Mouse (Mus musculus) heart, adult 2 months (tissue): ENCODE results near the gene Ifngr1. TPM values are rescaled to one million over a fixed set of nuclear protein-coding genes. Genes with fewer than 3 reads are reported as not detected.

Experiments used
- DNase-seq, 2 experiments: peaks; one replicate each; pipeline ENCODE4 v3.0.0; 2021
- H3K27ac ChIP-seq: fragments of 200-600 bp; 2 replicates; pipeline ENCODE4 v1.8.1; 2022
- H3K27me3 ChIP-seq: fragments of 200-500 bp; 2 replicates; pipeline ENCODE4 v1.6.1; 2012; ENCODE audit warnings: mild to moderate bottlenecking, low read length, inconsistent platforms, mixed read lengths; ENCODE audit not compliant: control insufficient read depth, insufficient read depth
- H3K36me3 ChIP-seq: fragments of 200-500 bp; 2 replicates; pipeline ENCODE4 v1.6.1; 2012; ENCODE audit warnings: low read length, inconsistent platforms; ENCODE audit not compliant: control insufficient read depth, insufficient read depth
- H3K4me1 ChIP-seq: fragments of 200-500 bp; 2 replicates; pipeline ENCODE4 v1.6.1; 2011; ENCODE audit warnings: low read length; ENCODE audit not compliant: control insufficient read depth, insufficient read depth
- H3K4me3 ChIP-seq: fragments of 200-600 bp; 2 replicates; pipeline ENCODE4 v1.8.1; 2022
- H3K79me2 ChIP-seq: fragments of 200-500 bp; replicated peaks from 2 replicates; pipeline ENCODE4 v1.6.1; 2012; ENCODE audit warnings: mild to moderate bottlenecking, inconsistent platforms, low read length, moderate library complexity, mixed read lengths; ENCODE audit not compliant: control insufficient read depth, insufficient read depth
- H3K9ac ChIP-seq: fragments of 200-500 bp; 2 replicates; pipeline ENCODE4 v1.6.1; 2012; ENCODE audit warnings: low read depth, mild to moderate bottlenecking, control low read depth, inconsistent platforms, low read length, mixed read lengths
- CTCF ChIP-seq: fragments of 200-600 bp; IDR thresholded peaks from 2 replicates; pipeline ENCODE4 v1.8.1; 2022; ENCODE audit warnings: antibody characterized with exemption, mild to moderate bottlenecking, moderate library complexity
- EP300 ChIP-seq: fragments of 200-500 bp; IDR thresholded peaks from 2 replicates; pipeline ENCODE4 v1.6.1; 2011; ENCODE audit warnings: low read depth, low read length, control low read depth; ENCODE audit not compliant: insufficient read depth
- POLR2A ChIP-seq: fragments of 200-500 bp; IDR thresholded peaks from 2 replicates; pipeline ENCODE4 v1.6.1; 2011; ENCODE audit warnings: mild to moderate bottlenecking, low read depth, low read length, control low read depth; ENCODE audit not compliant: insufficient read depth
- WGBS: fragments of 180-500 bp; shearing (Covaris S2); methylation state at CpG from one replicate; pipeline ENCODE4 v1.1.7; 2018; 5-methylcytosine and 5-hydroxymethylcytosine counted together
- intact Hi-C: fragments of 180-260 bp; cut with DNase I; formaldehyde crosslinking; loops from one replicate; pipeline ENCODE4 v1.15.1; 2025
- polyA plus RNA-seq: library from polyadenylated mRNA; depleted of rRNA; stranded (reverse); fragments of >200 nt; gene quantifications from 2 replicates; pipeline ENCODE4 v1.2.3, GENCODE M21; 2012
- total RNA-seq, 2 experiments: library from RNA; stranded (reverse); gene quantifications; 2 replicates each; pipeline ENCODE4 v1.2.3; 2021

Gene Ifngr1
- total and polyA plus RNA-seq, 3 experiments, result 27.2 to 51.2 (median 48.2) TPM

GRCm38 (mm10) chr10:19557696-19558095, 34.1 kb upstream of the Ifngr1 start:
- 83% methylated on average over 4 of the region's 4 CpGs for WGBS
- Histone ChIP-seq H3K36me3 (peaks cover 6% of the 10 kb centered on the region), H3K79me2 (no peaks in the 10 kb centered on the region), H3K4me3 (no peak overlapping the region), H3K27ac (no peak overlapping the region), H3K4me1 (peaks cover under 1% of the 10 kb centered on the region), H3K27me3 (no peaks in the 10 kb centered on the region), H3K9ac (no peak overlapping the region)
- no peak for TF ChIP-seq EP300
- TF ChIP-seq CTCF, result no peak
- TF ChIP-seq POLR2A, result no peak
- DNase-seq, result no peak
- intact Hi-C loops, result loop anchor here (5.0 kb wide), 2 partner anchors 40 to 65 kb away; no protein-coding TSS in a partner anchor

GRCm38 (mm10) chr10:19559565-19560165, 32.1 kb upstream of the Ifngr1 start:
- Histone ChIP-seq H3K9ac (no peak overlapping the region), H3K27me3 (no peaks in the 10 kb centered on the region), H3K4me3 (no peak overlapping the region), H3K27ac (peak overlapping the region; percentile 51), H3K36me3 (peaks cover 11% of the 10 kb centered on the region), H3K4me1 (peaks cover 7% of the 10 kb centered on the region), H3K79me2 (no peaks in the 10 kb centered on the region)
- TF ChIP-seq EP300, result no peak
- TF ChIP-seq POLR2A, result no peak
- TF ChIP-seq CTCF, result no peak
- intact Hi-C loops, result loop anchor here (5.0 kb wide), 2 partner anchors 38 to 67 kb away; no protein-coding TSS in a partner anchor
- DNase-seq, result no peak
- 46% methylated on average over 8 of the region's 8 CpGs for WGBS

GRCm38 (mm10) chr10:19562598-19562997, 29.2 kb upstream of the Ifngr1 start:
- intact Hi-C loops, result loop anchor here (2.0 kb wide), 1 partner anchor 44 kb away; no protein-coding TSS in a partner anchor
- WGBS, result 93% methylated on average over 3 of the region's 3 CpGs
- no peaks in the 10 kb centered on the region for H3K27me3 ChIP-seq
- TF ChIP-seq POLR2A, result no peak
- no peak for TF ChIP-seq EP300
- no peaks in the 10 kb centered on the region for H3K79me2 ChIP-seq
- peaks cover 7% of the 10 kb centered on the region for H3K4me1 ChIP-seq
- peak overlapping the region; percentile 78 for H3K27ac ChIP-seq
- H3K36me3 ChIP-seq, result peaks cover 11% of the 10 kb centered on the region
- H3K4me3 ChIP-seq, result no peak overlapping the region
- no peak for DNase-seq
- H3K9ac ChIP-seq, result no peak overlapping the region

GRCm38 (mm10) chr10:19563443-19563861, 28.3 kb upstream of the Ifngr1 start:
- DNase-seq, result peak; percentile 64 to 75
- Histone ChIP-seq H3K4me3 (no peak overlapping the region), H3K27me3 (no peaks in the 10 kb centered on the region), H3K27ac (peak overlapping the region; percentile 81), H3K36me3 (peaks cover 11% of the 10 kb centered on the region), H3K79me2 (no peaks in the 10 kb centered on the region), H3K4me1 (peaks cover 7% of the 10 kb centered on the region), H3K9ac (no peak overlapping the region)
- 20% methylated on average over 1 of the region's 1 CpGs for WGBS
- TF ChIP-seq POLR2A (0 out of 2 replicates have a peak, but pooled peaks have one; percentile 44), EP300 (peak; percentile 99), CTCF (no peak)
- intact Hi-C loops, result loop anchor here (1.0 to 2.0 kb wide), 2 partner anchors 19 to 45 kb away; no protein-coding TSS in a partner anchor

GRCm38 (mm10) chr10:19567481-19567880, 24.3 kb upstream of the Ifngr1 start:
- no peak overlapping the region for H3K27ac ChIP-seq
- no peak for DNase-seq
- intact Hi-C loops, result no loop called here
- H3K27me3 ChIP-seq, result no peaks in the 10 kb centered on the region
- H3K4me3 ChIP-seq, result no peak overlapping the region
- peaks cover 17% of the 10 kb centered on the region for H3K4me1 ChIP-seq
- 97% methylated on average over 4 of the region's 4 CpGs for WGBS
- H3K36me3 ChIP-seq, result peaks cover 20% of the 10 kb centered on the region
- TF ChIP-seq EP300, result no peak
- no peak for TF ChIP-seq CTCF
- TF ChIP-seq POLR2A, result no peak
- H3K79me2 ChIP-seq, result no peaks in the 10 kb centered on the region
- no peak overlapping the region for H3K9ac ChIP-seq

GRCm38 (mm10) chr10:19570288-19570687, 21.5 kb upstream of the Ifngr1 start:
- peaks cover 9% of the 10 kb centered on the region for H3K4me1 ChIP-seq
- no peak; the same call in 1 of the 2 replicates for TF ChIP-seq POLR2A
- TF ChIP-seq EP300, result no peak
- TF ChIP-seq CTCF, result no peak
- no peaks in the 10 kb centered on the region for H3K27me3 ChIP-seq
- 22% methylated on average over 4 of the region's 4 CpGs for whole genome bisulfite sequencing
- DNase-seq, result peak in 1 of 2 experiments; percentile 47
- intact Hi-C loops, result no loop called here
- H3K79me2 ChIP-seq, result no peaks in the 10 kb centered on the region
- H3K27ac ChIP-seq, result peak overlapping the region; percentile 85
- H3K9ac ChIP-seq, result 0 out of 2 replicates have a peak overlapping the region, but pooled peaks have one; percentile 38
- peaks cover 13% of the 10 kb centered on the region for H3K36me3 ChIP-seq
- H3K4me3 ChIP-seq, result no peak overlapping the region
